Mouse (Mus musculus): ENCODE measurements around the gene Trp53bp1.

DNA sequence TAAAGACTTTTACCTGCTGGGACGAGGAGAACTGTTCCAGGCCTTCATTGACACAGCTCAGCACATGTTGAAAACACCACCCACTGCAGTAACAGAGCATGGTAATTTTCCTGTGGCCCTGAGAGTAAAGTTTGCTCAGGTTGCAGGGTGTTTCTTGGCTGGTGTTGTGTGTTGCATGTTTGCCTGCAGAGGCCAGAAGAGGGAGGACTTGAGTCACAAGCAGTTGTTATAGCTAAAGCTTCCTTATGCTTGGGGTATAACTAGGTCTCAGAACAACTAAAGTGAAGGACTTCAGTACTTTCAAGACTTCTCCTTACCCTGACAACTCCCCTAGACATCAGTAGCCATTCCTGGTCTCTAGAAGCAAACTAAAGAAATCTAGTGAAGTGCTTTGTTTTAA, 82.7 kb downstream of the Trp53bp1 start:
- TF ChIP-seq CTCF (IDR thresholded peaks at IDR 0.05; ENCODE audit: borderline replicate concordance, extremely low read depth, insufficient read depth, insufficient read length) (peak; percentile 12; the same call in 1 of the 2 replicates), POLR2A (IDR thresholded peaks at IDR 0.05; ENCODE audit: borderline replicate concordance, extremely low read depth, insufficient read depth, insufficient read length, poor library complexity, severe bottlenecking) (no peak)

Measured in brain, embryonic 14.5 days (tissue).